Mouse (Mus musculus) cerebellum, adult 2 months (tissue): ENCODE measurements around the gene Prf1.

Source experiments
- CTCF ChIP-seq: fragments of 200-500 bp; IDR thresholded peaks from 2 replicates; pipeline ENCODE4 v1.5.1; 2011; ENCODE audit warnings: low read depth, mild to moderate bottlenecking, control low read depth, low read length, moderate library complexity, borderline replicate concordance; ENCODE audit not compliant: insufficient read depth
- POLR2A ChIP-seq: fragments of 200-500 bp; IDR thresholded peaks from 2 replicates; pipeline ENCODE4 v1.6.1; 2011; ENCODE audit warnings: low read length, control low read depth, borderline replicate concordance; ENCODE audit not compliant: insufficient read depth

DNA sequence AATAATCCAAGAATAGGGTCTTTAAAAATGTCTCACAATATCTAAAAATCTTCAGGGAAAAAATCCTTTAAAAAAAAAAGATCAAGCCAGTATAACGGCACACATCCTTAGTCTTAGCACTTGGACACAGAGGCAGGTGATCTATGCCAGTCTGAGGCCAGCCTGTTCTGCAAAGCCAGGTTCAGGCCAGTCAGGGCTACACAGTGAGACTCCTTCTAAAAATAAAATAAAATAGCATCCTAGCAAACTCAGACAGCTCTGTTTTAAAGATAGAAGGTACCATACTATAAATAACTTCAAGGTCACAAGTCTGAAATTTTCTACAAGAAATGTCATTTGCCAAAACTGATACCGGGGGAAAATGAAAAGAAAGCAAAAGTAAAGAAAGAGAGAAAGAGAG lies 7.6 kb upstream of the Prf1 start:
- TF ChIP-seq CTCF = no peak
- TF ChIP-seq POLR2A = no peak
